Mouse (Mus musculus) CH12.LX (cell line): ENCODE measurements around the gene Pxdc1.

Experiments
- CTCF ChIP-seq, 2 experiments: IDR thresholded peaks in 1 of 2; conservative IDR thresholded peaks in 1 of 2; 2 replicates each; pipeline ENCODE4 v1.5.1; 2011 to 2012; ENCODE audit warnings: low read depth in 2 of 2, low read length in 2 of 2, improper control_type of control experiment in 1 of 2, inconsistent platforms in 1 of 2, mild to moderate bottlenecking in 1 of 2, moderate library complexity in 1 of 2
- NRF1 ChIP-seq: IDR thresholded peaks from 2 replicates; pipeline ENCODE4 v1.6.1; 2014; ENCODE audit warnings: low read depth, mild to moderate bottlenecking, inconsistent platforms, low read length, improper control_type of control experiment, moderate library complexity
- POLR2A ChIP-seq: IDR thresholded peaks from 2 replicates; pipeline ENCODE4 v1.6.1; 2011; ENCODE audit warnings: low read depth, mild to moderate bottlenecking, improper control_type of control experiment, low read length
- POLR2AphosphoS2 ChIP-seq: IDR thresholded peaks from 2 replicates; pipeline ENCODE4 v1.6.1; 2011; ENCODE audit warnings: low read depth, low read length, improper control_type of control experiment
- RCOR1 ChIP-seq: conservative IDR thresholded peaks from 2 replicates; pipeline ENCODE4 v1.6.1; 2012; ENCODE audit warnings: low read depth, mild to moderate bottlenecking, inconsistent platforms, low read length, improper control_type of control experiment
- ZC3H11A ChIP-seq: IDR thresholded peaks from 2 replicates; pipeline ENCODE4 v1.6.1; 2012; ENCODE audit warnings: low read depth, mild to moderate bottlenecking, inconsistent platforms, low read length, improper control_type of control experiment

GRCm38 (mm10) chr13:34596797-34597196 lies 56.5 kb downstream of the Pxdc1 start:
- TF ChIP-seq POLR2A (no peak), NRF1 (no peak), ZC3H11A (no peak), RCOR1 (no peak), POLR2AphosphoS2 (no peak), CTCF (conservative IDR thresholded peaks at IDR 0.05 in 1 of 2, IDR thresholded peaks at IDR 0.05 in 1 of 2; ENCODE audit: low read depth in 2 of 2, low read length in 2 of 2) (no peak)
